Mouse (Mus musculus): ENCODE results near the gene Nectin1.

Gene Nectin1

GRCm38 (mm10) chr9:43741277-43741676, 2.5 kb upstream of the Nectin1 start:
- no peak for DNase-seq (ENCODE audit: low spot score)

GRCm38 (mm10) chr9:43742066-43742465, 1.7 kb upstream of the Nectin1 start:
- DNase-seq (ENCODE audit: low spot score), result no peak

DNA sequence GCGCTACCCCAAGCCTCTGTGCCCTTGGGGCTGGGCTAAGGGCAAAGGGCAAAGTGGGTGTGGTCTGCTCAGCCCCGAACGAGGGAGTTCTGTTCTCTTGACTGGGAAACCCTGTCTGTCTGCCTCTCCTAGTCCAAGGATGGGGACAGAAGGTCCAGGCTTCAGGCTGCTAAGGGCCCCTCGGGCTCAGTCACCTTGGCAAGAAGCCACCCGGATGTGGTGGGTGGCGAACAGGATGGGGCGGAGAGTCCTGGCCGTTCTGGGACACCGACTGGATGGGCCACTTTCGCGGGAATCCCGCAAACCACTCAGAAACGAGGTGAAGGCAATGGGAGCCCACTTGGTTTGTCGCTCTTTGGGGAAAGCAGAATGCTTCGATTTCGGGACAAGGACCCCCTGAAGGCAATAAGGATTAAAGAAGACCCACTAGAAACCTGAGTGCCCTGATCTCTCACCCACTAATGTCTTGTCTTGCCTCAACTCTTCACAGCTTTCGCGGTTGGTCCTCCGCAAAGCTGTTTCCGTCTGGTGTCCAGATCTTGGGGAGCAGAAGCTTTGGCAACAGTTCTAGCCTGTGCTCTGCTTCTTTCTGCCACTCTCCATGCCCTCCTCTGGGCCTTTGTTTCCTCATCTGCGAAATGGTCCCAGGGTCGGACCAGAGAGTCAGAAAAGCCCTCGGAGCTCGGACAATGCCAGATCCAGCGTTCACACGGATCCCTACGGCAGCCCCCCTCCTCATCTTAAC, 710 bp upstream of the Nectin1 start:
- no peak for DNase-seq (ENCODE audit: low spot score)

- no peak for DNase-seq (ENCODE audit: low spot score)
Measured at GRCm38 (mm10) chr9:43744138-43744981, 576 bp downstream of the Nectin1 start.

- DNase-seq (ENCODE audit: low spot score), result no peak
Measured at GRCm38 (mm10) chr9:43745051-43745792, 1.4 kb downstream of the Nectin1 start.

- DNase-seq (ENCODE audit: low spot score), result no peak
Measured at GRCm38 (mm10) chr9:43745951-43746703, 2.3 kb downstream of the Nectin1 start.

GRCm38 (mm10) chr9:43747710-43748109, 3.9 kb downstream of the Nectin1 start:
- no peak for DNase-seq (ENCODE audit: low spot score)

DNA sequence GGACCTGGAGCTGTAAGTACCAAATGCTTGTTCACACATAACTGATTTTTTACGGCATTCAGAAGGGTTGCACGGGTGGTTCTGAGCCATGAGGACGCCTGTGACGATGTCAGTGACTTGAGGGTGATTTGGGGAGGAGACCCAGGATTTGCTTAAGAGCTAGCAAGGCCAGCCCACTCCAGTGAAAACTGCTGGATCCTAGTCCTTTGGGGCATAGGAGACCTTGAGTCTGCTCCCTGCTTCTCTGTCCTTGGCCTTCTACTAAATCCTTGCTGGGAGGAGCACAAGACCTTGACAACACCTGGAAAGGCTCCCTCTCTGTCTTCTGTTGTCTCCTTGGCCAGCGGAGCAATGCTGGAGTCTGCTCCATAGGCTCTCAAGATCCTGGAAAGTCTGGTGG, 4.7 kb downstream of the Nectin1 start:
- DNase-seq (ENCODE audit: low spot score), result no peak

GRCm38 (mm10) chr9:43750053-43750452, 6.3 kb downstream of the Nectin1 start:
- DNase-seq (ENCODE audit: low spot score), result no peak

DNA sequence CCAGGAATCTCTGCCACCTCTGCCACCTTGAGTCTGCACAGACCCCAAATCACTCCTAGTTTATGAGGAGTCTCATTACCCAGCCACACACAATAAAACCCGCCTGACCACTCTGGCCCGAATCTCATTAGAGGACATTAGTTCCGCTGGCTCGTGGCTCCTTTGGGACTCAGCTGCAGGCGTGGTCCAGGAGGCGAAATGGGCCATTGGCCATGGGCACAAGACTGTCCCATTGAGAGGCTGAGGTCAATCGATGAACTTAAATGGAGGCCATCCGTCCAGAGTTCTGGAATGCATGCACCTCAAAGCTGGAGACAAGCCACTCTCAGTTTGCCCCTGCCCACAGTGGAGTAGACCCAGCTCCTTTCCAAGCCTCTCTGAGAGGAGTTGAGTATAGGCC, 7.3 kb downstream of the Nectin1 start:
- no peak for DNase-seq (ENCODE audit: low spot score)

GRCm38 (mm10) chr9:43753481-43753880, 9.7 kb downstream of the Nectin1 start:
- no peak for DNase-seq (ENCODE audit: low spot score)

DNA sequence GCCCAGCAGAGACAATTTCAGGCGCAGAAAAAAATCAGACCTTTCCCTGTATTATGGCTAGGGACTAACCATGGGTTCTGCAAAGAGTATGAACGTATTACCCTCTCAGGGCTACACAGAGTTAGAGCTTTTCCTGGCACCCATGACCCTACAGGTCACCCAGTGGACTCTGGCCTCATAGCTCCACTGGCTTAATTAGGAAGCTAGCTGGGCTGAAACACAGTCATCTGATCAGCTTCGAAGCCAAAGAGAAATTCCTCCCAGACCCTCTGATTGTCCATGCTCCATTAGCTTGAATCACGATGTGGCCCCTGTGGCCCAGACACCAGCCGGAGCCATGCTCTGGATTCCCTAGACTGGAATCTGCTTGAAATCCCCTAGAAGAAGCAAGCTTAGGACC, 10.3 kb downstream of the Nectin1 start:
- DNase-seq (ENCODE audit: low spot score), result no peak

DNA sequence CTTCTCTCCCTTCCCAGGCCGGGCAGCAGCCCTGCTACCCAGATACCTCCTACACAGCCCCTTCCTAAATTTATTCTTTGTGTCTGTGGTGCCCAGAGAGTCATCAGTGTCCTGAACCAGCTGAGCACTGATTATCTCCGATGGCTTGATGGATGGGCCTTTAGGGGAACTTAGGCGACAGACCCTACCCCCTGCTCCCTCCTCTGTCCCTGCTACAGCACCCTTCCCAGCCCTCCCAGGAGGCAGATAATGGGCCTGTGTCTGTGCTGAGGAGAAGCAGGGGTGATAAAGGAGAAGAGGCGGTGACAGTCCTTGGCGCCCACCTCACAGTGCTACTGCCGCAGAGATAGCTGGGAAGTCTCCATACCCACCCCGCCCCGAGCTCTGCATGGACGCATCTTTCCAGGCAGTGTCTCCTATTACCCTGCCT, 11.0 kb downstream of the Nectin1 start:
- no peak for DNase-seq (ENCODE audit: low spot score)

DNA sequence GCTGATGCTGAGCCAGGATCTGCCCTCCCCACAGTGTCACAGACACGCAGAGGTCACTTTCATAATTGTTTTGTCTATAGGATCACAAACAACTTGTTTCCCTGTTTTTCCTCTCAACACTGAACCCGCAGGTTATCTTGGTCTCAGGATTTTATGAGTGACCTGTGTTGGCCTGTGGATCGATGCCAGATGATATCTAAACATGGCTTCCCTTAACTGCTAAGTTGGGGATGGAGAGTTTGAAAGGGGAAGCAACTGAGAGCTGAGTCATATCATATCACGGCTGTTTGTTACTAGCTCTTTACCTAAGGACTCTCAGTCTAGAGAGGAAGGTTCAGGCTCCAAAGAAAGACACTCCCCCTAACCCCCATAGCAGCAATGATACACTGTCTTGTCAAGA, 11.7 kb downstream of the Nectin1 start:
- no peak for DNase-seq (ENCODE audit: low spot score)

- DNase-seq (ENCODE audit: low spot score), result no peak
Measured at GRCm38 (mm10) chr9:43755928-43756327, 12.1 kb downstream of the Nectin1 start.

- DNase-seq (ENCODE audit: low spot score), result no peak
Measured at GRCm38 (mm10) chr9:43757225-43757624, 13.4 kb downstream of the Nectin1 start.

DNA sequence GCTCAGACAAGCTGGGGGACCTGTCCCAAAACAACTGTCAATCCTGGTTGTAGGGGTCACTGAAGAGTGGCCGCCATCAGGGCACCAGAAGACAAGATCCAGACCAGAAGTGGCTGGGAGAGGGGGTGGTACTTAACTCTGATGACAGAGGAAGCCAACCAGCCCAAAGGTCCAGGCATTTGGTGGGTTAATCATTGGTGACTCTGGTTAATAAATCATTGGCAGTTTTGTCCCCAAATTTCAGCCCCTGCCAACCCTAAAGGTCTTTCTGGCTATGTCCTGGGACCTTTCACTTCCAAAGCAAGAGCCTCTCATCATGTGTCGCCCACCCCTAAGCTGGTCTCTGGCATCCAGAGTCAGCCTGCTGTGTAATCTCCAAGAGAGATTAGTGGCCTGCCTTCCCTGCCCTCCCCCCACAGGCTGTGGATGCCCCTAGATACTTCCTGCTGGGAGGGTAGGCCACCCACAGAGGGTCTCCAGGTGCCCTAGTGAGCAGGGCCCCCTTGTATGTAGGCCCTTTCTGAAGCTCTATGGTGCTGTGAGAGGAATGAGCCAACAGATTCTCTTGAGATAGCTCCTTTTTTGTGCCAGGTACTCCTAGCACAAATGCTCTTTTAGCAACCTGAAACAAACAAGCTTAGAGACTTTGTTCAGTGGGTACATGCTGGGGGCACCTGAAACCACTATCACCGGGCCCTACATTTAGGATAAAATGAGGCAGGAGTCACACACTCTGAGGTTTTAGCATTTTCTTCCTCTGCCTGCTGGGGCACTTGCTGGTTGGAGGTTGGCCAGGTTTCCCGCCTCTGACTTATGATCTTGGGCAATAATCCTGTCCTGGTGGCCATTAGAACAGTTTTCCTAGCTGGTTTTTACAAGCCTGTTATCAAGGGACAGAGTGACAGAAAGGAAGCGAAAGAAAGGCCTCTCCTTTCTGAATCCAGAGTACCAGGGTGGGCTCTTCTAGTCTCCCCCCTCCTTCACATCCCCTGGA, 14.5 kb downstream of the Nectin1 start:
- no peak for DNase-seq (ENCODE audit: low spot score)

DNA sequence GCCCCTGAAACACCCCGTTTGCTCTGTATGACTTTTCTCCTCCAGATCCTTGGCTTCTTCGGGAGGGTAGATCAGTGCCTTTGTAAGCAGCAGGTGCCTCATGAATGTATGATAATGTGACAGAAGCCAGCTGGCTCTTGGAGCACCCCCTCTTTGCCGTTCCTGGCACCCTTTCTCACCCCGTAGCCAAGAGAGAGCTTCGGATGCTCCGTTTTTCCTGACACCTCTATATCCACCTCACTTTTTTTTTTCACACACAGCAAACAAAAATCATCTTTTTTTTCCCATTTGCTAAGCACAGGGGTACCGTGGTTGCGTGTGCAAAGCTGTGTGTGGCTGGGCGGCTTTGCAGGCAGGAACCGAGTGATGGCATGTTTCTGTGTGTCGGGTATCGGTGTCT, 16.3 kb downstream of the Nectin1 start:
- DNase-seq (ENCODE audit: low spot score), result no peak

- no peak for DNase-seq (ENCODE audit: low spot score)
Measured at GRCm38 (mm10) chr9:43761181-43761820, 17.5 kb downstream of the Nectin1 start.

DNA sequence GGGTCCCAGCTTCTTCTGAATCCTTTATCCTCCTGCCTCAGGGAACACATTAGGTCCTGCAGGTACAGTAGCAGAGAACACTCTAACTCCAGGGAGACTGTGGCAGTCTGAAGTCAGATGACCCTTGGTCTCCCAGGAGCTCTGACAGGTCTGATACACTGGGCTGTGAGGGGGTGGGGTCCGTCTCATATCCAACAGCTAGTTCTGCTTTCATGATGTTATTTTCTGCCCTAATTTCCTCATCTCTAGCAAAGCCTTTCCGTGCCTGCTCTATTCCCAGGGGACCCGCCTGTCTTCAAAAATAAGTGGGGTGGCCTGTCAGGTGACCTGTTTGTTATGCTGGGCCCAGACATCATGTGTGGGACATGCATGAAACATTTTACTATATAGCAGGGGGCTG, 18.2 kb downstream of the Nectin1 start:
- no peak for DNase-seq (ENCODE audit: low spot score)

Measured in left cerebral cortex, adult 11 months (tissue).